Mouse (Mus musculus) liver, embryonic 11.5 days (tissue): ENCODE data around the gene Unc45a. TPM values are rescaled to one million over a fixed set of nuclear protein-coding genes. Genes with fewer than 3 reads are reported as not detected.

Source experiments
- ATAC-seq: fragments of 200-750 bp; cut with Nextera tagmentation; replicated peaks from 2 replicates; pipeline ENCODE4 v1.8.0; 2017; ENCODE audit warnings: moderate number of reproducible peaks, mild to moderate bottlenecking, moderate TSS enrichment, moderate library complexity; ENCODE audit not compliant: low FRiP score
- DNase-seq: peaks from one replicate; pipeline ENCODE4 v3.0.0-alpha.2; 2017; ENCODE audit warnings: low spot score
- H3K27ac ChIP-seq: fragments of 300-500 bp; sonication (generic); 2 replicates; pipeline ENCODE4 v1.5.1; 2014; ENCODE audit warnings: mild to moderate bottlenecking, low read depth, low read length, control low read depth
- H3K27me3 ChIP-seq: fragments of 300-500 bp; sonication (generic); replicated peaks from 2 replicates; pipeline ENCODE4 v1.6.1; 2014; ENCODE audit warnings: low read length, mixed read lengths; ENCODE audit not compliant: control insufficient read depth, insufficient read depth
- H3K36me3 ChIP-seq: fragments of 300-500 bp; sonication (generic); 2 replicates; pipeline ENCODE4 v1.6.1; 2014; ENCODE audit warnings: mild to moderate bottlenecking, low read length, moderate library complexity, mixed read lengths; ENCODE audit not compliant: control insufficient read depth, insufficient read depth
- H3K4me1 ChIP-seq: fragments of 300-500 bp; sonication (generic); replicated peaks from 2 replicates; pipeline ENCODE4 v1.6.1; 2014; ENCODE audit warnings: low read length, mixed read lengths; ENCODE audit not compliant: control insufficient read depth, insufficient read depth
- H3K4me2 ChIP-seq: fragments of 300-500 bp; sonication (generic); 2 replicates; pipeline ENCODE4 v1.6.1; 2014; ENCODE audit warnings: mild to moderate bottlenecking, control low read depth, moderate library complexity
- H3K4me3 ChIP-seq: fragments of 300-500 bp; sonication (generic); 2 replicates; pipeline ENCODE4 v1.5.1; 2014; ENCODE audit warnings: low read depth, low read length, control low read depth
- H3K9ac ChIP-seq: fragments of 300-500 bp; sonication (generic); 2 replicates; pipeline ENCODE4 v1.6.1; 2014; ENCODE audit warnings: low read depth, low read length, control low read depth
- H3K9me3 ChIP-seq: fragments of 300-500 bp; sonication (generic); 2 replicates; pipeline ENCODE4 v1.6.1; 2016; ENCODE audit warnings: low read length, inconsistent platforms, mixed read lengths; ENCODE audit not compliant: control insufficient read depth
- WGBS: fragments of 180-500 bp; shearing (Covaris S2); extraction: QIAGEN DNeasy Blood & Tissue Kit; methylation state at CpG from one replicate; pipeline ENCODE4 v1.1.7; 2014; 5-methylcytosine and 5-hydroxymethylcytosine counted together
- polyA plus RNA-seq: library from polyadenylated mRNA; unstranded; fragments of >200 nt; fragmentation: Nextera tagmentation; extraction: Ambion mirVana; gene quantifications from 2 replicates; pipeline ENCODE4 v1.2.1, GENCODE M21; 2014

Unc45a gene
- polyA plus RNA-seq, 1 experiment from 2014 or later = 24.0 TPM

DNA sequence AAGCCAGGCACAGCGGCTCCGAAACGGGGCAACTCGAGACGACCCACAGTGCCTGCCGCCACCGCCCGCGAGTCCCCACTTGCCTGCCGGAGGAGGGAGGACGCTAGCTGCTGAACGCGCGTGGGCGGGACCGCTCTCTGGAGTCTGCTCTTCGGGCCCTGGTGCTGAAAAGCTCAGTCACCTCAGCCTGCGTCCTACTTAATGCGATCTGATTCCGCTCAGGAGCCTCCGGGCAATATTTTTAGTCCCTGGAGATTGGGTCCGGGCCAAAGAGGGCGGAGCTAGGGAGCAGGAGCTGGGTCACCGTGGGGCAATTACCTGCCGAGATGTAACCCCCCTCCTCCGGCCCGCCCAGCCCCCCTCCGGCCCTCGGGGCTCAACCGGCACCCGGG is 29.8 kb upstream of the Unc45a start:
- WGBS = 0% methylated on average over 29 of the region's 31 CpGs
- Histone ChIP-seq H3K4me1 (peaks cover 14% of the 10 kb centered on the region), H3K4me3 (peak overlapping the region; percentile 81), H3K27ac (peak overlapping the region; percentile 14), H3K9ac (peak overlapping the region; percentile 73), H3K9me3 (no peaks in the 10 kb centered on the region), H3K36me3 (peaks cover 11% of the 10 kb centered on the region; the same call in 1 of the 2 replicates), H3K4me2 (peak overlapping the region; percentile 97), H3K27me3 (no peaks in the 10 kb centered on the region)
- ATAC-seq (peak; percentile 47), DNase-seq (peak; percentile 77)

DNA sequence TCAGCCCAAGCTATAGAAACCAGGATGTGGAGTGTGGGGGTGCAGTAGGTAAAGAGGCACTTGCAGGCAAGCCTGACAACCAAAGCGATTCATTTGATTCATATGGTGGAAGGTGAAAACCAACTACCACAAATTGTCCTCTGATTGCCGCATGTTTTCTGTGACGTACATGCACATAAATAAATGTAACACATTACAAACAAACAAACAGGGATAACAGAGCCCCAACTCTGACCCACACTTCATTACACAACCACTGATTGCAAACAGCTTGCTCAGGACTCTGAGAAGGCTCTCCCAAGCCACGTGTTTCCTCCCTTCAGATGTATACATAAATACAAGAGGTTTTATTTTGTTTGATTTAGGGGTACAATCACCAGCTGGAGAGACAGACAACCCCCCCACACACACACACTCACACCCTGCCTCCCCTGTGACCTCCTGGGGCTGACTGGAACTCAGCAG is 29.2 kb upstream of the Unc45a start:
- H3K27me3 ChIP-seq = no peaks in the 10 kb centered on the region
- H3K4me2 ChIP-seq = peak overlapping the region; percentile 97
- ATAC-seq (no peak), DNase-seq (no peak)
- peaks cover 11% of the 10 kb centered on the region; the same call in 1 of the 2 replicates for H3K36me3 ChIP-seq
- H3K4me3 ChIP-seq = peak overlapping the region; percentile 81
- peak overlapping the region; percentile 73 for H3K9ac ChIP-seq
- H3K9me3 ChIP-seq = no peaks in the 10 kb centered on the region
- H3K4me1 ChIP-seq = peaks cover 12% of the 10 kb centered on the region
- WGBS = 40% methylated on average over 4 of the region's 4 CpGs
- H3K27ac ChIP-seq = peak overlapping the region; percentile 14; the same call in 1 of the 2 replicates

DNA sequence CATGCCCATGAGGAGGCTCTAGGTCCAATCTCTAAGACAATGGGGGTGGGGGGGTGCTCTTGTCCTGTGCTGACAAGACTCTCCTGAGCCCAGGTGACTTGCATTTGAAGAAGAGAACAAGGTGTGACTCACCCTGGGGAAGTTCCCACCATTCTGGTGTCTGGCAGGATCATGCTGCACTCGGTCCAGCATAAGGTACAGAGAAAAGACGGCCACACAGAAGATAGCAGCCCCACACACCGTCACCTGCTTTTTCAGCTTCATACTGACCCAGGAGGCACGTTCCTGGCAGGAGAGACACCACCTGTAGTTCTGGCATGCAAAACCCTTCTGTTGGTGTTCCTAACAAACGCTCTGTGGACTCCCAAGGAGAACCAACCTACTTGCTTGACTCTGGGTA is 28.7 kb upstream of the Unc45a start:
- no peak for DNase-seq
- H3K27me3 ChIP-seq = no peaks in the 10 kb centered on the region
- no peak for ATAC-seq
- peak overlapping the region; percentile 97 for H3K4me2 ChIP-seq
- H3K4me1 ChIP-seq = peaks cover 12% of the 10 kb centered on the region
- H3K9ac ChIP-seq = no peak overlapping the region
- H3K9me3 ChIP-seq = no peaks in the 10 kb centered on the region
- peaks cover 11% of the 10 kb centered on the region; the same call in 1 of the 2 replicates for H3K36me3 ChIP-seq
- no peak overlapping the region for H3K27ac ChIP-seq
- H3K4me3 ChIP-seq = no peak overlapping the region
- WGBS = 62% methylated on average over 5 of the region's 5 CpGs

DNA sequence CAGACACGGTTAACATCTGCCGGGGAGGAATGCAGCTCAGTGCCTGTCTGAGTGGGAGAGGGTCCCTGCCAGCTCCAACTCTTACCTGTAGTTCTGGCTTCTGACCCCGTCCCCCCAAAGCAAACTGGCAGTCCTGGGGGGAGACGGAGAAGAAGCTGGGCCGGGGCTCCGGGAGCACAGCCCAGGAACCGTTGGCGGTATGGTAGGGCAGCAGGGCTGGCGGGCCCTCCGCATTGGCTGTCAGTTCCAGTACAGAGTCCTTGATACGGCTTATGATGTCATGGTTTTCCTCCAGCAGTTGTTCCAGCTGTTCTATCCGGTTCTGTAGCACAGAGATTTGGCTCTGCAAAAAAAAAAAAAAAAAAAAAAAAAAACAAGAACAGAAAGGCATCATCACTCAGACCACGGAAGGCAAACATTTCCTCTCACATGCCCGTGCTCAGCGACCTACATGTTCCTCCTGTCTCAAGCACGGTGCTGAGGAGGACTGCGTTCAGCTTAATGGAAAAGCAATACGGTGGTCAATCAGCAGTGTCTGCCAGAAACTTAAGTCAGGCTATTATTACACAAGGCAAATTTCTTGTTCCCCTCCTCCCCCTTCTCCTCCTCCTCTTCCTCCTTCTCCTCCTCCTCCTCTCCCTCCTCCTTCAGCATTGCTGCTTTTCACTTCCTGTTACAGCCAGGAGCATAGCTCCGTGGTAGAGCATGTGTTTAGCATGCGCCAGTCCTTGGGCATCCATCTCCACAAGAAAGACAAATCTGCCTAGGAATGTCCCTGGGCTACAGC is 28.0 kb upstream of the Unc45a start:
- H3K4me2 ChIP-seq = peak overlapping the region; percentile 97; the same call in 1 of the 2 replicates

DNA sequence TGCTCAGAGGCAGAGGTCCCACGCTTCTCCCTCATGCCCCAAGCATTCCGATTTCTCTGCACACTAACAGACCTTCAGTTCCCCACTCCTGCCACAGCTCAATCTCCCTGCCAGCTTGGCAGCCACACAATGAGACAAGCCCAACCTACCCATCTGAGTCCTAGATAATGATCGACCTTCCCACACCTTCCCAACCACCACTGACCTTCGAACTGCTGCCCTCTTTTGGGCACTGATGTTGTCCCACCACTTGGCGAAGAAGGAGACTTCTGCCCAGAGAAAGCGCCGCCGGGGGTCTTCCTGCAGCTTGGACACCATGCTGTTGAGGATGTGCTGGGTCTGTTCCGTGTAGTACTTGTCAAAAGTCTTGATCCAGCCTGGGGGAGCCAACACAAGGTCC is 27.2 kb upstream of the Unc45a start:
- peaks cover 23% of the 10 kb centered on the region for H3K36me3 ChIP-seq
- no peak for ATAC-seq
- 85% methylated on average over 9 of the region's 9 CpGs for WGBS
- peaks cover 12% of the 10 kb centered on the region for H3K4me1 ChIP-seq
- H3K9me3 ChIP-seq = no peaks in the 10 kb centered on the region
- H3K27ac ChIP-seq = no peak overlapping the region
- no peak for DNase-seq
- no peaks in the 10 kb centered on the region for H3K27me3 ChIP-seq
- no peak overlapping the region for H3K4me2 ChIP-seq
- H3K9ac ChIP-seq = no peak overlapping the region
- no peak overlapping the region for H3K4me3 ChIP-seq

More for the DNA sequence above, 28.0 kb upstream of the Unc45a start:
- Histone ChIP-seq H3K4me3 (no peak overlapping the region), H3K27me3 (no peaks in the 10 kb centered on the region), H3K36me3 (peaks cover 16% of the 10 kb centered on the region), H3K9me3 (no peaks in the 10 kb centered on the region), H3K9ac (no peak overlapping the region), H3K27ac (no peak overlapping the region), H3K4me1 (peaks cover 12% of the 10 kb centered on the region)
- no peak for ATAC-seq
- 72% methylated on average over 20 of the region's 20 CpGs for WGBS
- DNase-seq = no peak

DNA sequence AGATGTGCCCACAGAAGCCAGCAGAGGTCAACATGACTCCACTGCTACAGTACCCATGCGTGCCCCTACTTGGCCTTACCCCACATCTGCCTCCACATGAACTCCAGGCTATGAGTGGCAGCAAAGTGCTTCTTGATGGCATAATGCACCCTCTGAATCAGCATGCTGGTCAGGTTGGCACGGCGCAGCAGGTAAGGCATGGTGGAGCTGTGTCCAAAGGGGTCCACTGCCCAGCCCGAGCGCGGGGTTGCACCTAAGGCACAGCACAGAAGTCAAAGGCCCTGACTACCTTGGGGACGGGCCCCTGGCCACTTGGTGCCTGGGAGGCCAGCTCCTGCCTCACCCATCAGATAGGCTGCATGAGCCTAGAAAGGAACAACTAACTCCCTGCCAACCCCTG is 26.4 kb upstream of the Unc45a start:
- Histone ChIP-seq H3K4me2 (no peak overlapping the region), H3K4me3 (no peak overlapping the region), H3K9me3 (no peaks in the 10 kb centered on the region), H3K4me1 (peaks cover 12% of the 10 kb centered on the region), H3K9ac (no peak overlapping the region), H3K27me3 (no peaks in the 10 kb centered on the region), H3K27ac (no peak overlapping the region), H3K36me3 (peaks cover 28% of the 10 kb centered on the region)
- 90% methylated on average over 7 of the region's 7 CpGs for WGBS
- ATAC-seq = no peak
- no peak for DNase-seq

DNA sequence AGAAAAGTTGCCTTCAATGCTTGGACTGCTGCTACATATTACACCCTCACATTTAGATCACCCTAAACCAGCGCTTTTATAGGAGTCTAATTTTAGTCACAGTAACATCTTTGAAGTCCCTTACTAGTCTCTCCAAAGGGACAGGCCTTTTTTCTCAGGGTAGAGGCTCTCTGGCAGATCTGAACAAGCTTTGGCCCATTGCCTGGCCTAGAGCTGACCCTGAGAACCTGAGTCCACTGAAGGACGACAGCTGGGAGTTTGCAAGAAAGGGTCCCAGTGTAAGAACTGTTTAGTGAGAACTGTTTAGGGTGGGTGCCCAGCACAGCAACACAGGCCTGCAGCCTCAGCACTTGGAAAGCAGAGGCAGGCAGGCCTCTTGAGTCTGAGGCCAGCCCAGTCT is 25.0 kb upstream of the Unc45a start:
- peaks cover 33% of the 10 kb centered on the region for H3K36me3 ChIP-seq
- no peak for ATAC-seq
- H3K9me3 ChIP-seq = no peaks in the 10 kb centered on the region
- no peak overlapping the region for H3K9ac ChIP-seq
- DNase-seq = no peak
- no peak overlapping the region for H3K4me2 ChIP-seq
- H3K4me1 ChIP-seq = peaks cover 5% of the 10 kb centered on the region; the same call in 1 of the 2 replicates
- H3K4me3 ChIP-seq = no peak overlapping the region
- H3K27me3 ChIP-seq = no peaks in the 10 kb centered on the region
- 88% methylated on average over 2 of the region's 2 CpGs for WGBS
- no peak overlapping the region for H3K27ac ChIP-seq

DNA sequence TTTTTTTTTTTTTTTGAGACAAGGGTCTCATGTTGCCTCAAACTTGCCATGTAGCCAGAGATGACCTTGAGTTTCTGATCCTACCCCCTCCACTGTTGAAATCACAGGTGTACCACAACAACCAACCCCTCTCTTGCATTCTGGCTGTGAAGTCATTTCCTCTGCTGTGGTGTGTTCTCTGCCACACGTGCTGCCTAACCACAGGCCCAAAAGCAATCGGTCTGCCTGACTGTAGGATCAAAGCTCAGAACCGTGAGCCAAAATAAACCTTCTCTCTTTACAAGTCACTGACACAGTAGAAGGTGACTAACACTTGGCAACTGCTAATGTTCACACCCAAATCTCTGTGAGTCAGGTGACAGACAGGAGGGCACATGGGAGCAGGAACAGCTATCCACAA is 19.6 kb upstream of the Unc45a start:
- Histone ChIP-seq H3K4me1 (no peaks in the 10 kb centered on the region), H3K9ac (no peak overlapping the region)

DNA sequence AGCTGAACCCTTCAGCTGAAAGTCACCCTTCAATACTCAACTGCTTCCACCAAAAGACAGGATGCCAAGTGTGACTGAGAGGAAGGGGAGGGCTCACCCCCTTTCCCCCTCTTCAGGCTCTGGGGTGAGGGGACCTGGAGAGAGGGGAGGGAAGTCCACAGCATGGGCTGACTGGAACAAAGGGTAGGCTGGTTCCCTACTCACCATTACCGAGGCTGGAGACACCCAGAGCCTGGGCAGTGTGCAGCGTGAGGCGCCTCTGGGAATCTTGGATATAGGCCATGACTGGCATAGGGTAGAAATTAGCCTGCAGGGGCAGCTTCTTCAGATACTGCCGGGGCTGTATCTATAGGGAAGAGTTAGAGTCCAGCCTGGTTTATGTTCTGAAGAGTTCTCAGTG is 17.2 kb upstream of the Unc45a start:
- Histone ChIP-seq H3K4me2 (no peak overlapping the region), H3K27ac (no peak overlapping the region), H3K9me3 (no peaks in the 10 kb centered on the region), H3K27me3 (no peaks in the 10 kb centered on the region), H3K4me3 (no peak overlapping the region), H3K9ac (no peak overlapping the region), H3K4me1 (no peaks in the 10 kb centered on the region), H3K36me3 (peaks cover 27% of the 10 kb centered on the region)
- 86% methylated on average over 4 of the region's 4 CpGs for WGBS
- DNase-seq (no peak), ATAC-seq (no peak)

More for the DNA sequence above, 19.6 kb upstream of the Unc45a start:
- H3K27ac ChIP-seq = no peak overlapping the region
- WGBS = 54% methylated on average over 3 of the region's 3 CpGs
- no peak overlapping the region for H3K4me3 ChIP-seq
- no peak for DNase-seq
- no peaks in the 10 kb centered on the region for H3K27me3 ChIP-seq
- H3K9me3 ChIP-seq = no peaks in the 10 kb centered on the region
- ATAC-seq = no peak
- H3K36me3 ChIP-seq = peaks cover 39% of the 10 kb centered on the region
- H3K4me2 ChIP-seq = no peak overlapping the region
